Mouse (Mus musculus) kidney, postnatal 25 days (tissue): Measurements from ENCODE around the gene Olfr282.

Experiments used
- DNase-seq, 2 experiments: peaks; one replicate each; pipeline ENCODE4 v3.0.0; 2021; ENCODE audit warnings: mixed read lengths in 2 of 2

Olfr282 gene

DNA sequence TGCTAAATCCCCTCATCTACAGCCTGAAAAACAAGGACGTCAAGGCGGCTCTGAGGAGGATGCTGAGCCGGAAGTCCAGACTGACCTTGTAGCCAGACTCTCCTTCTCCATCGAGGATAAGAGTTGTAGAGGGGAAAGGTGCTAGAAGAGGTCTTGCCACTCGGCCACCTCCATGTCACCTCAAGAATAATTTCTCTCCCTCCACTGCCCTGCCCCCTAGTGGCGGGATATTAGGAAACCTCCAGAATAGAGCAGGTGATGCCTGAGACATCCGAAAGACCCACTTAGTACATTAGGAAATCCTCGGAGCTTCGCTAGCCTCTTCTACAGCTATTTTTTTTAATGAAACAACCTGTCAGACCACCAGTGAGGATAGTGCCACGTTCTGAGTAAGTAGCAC lies 44.4 kb downstream of the Olfr282 start:
- peak; percentile 48 to 67 for DNase-seq

DNA sequence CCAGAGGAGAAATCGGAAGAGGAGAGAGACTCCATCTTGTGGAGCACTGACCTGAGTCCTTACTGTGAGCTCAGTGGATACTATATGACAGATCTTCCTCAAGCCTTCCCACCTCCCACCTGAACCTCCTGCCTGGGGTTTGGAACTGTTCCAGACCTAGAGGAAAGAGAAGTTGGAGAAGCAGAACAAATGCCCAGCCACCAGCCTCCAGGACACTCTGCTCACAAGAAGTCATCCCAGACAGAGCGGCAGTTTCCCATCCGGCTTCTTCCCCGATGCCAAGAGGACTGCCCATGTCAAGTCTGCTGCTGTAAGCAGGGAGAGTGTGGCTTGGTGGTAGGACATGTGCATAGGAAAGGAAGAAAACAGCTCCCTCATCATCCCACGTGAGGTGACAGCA lies 45.3 kb downstream of the Olfr282 start:
- DNase-seq = no peak

DNA sequence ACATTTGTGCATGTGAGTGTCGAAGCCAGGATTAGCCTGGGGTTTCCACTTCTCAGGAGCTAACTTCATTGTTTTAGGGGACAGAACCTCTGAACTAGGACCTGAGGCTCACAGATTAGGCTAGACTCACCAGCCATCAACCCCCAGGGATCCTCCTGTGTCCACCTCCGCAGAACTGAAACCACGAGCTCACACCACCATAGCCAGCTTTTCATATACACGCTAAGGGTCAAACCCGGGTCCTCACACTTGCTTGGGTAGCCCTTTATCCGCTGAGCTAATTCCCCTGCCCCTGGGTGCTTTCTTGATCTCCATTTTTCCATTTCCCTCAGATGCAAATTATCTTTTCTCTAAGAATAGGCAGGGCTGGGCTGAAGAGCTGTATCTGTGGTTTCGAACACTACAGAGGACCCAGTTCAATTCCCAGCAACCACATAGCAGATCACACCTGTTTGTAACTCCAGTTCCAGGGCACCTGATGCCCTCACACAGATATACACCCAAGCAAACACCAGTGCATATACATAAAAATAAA lies 48.6 kb downstream of the Olfr282 start:
- DNase-seq = no peak

DNA sequence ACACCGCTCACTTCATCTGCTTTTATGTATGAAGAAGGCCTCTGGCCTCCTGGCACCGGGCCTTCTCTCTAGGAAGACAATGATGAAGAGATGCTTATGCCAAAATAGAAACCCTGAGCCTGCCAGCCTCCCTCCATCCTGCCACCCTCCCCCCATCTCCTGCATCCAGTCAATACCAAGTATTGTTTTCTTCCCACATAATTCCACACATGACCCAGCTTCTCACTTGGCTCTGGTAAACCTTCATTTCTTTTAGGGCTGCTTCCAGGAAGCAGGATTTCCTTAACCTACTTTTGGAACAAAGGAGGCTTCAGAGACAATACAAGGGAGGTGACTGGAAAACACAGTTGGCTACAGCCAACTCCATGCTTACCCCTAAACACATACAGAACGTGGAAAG lies 51.7 kb downstream of the Olfr282 start, which contains the start of gene Lalba:
Gene Lalba (minus strand): TSS at position 21 of the 400 bp plus-strand sequence.
- peak in 1 of 2 experiments; percentile 10 for DNase-seq

DNA sequence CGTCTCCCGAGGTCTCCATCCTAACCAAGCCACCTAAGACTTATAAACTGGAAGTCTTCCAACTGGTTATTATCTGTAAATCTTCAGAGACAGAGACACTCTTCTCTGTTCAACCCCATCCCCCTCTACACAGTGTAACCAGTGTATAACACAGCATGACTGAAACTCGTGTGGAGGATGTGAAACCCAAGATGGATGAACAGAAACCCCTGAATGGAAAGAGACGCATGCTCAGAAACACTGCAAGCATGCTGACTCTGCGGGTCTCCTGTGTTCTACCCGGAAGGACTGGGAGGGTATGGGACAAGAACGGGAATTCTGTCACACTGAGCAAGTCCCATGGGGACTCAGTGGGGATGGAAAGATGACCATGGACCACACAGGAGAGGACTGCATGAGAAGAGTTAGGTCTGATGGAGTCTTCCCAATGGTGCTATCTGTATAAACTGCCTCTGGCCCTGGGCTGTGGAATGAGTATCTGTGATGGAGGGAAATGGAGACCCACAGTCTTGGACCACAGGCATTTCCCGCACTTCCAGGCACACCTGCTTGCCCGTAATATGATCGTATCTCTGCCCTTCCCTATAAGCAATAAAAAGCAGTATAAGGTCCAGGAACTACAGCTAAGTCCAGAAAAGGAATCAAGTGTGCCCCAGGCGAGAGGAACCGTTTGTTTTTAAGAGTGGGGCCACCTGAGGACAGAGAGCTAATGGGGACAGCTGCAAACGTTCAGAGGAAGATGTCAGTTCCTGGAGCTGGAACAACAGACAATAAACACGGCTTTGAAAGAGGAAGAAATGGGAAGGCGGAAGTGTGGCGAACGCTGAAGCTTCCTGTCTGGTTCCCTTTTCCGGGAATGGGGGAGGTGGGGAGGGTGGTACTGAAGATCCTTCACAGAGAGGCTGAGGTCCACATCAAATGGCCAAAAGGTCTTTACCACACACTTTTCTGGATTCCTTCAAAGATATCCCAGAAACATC lies 53.2 kb downstream of the Olfr282 start:
- peak; percentile 32 to 58 for DNase-seq

DNA sequence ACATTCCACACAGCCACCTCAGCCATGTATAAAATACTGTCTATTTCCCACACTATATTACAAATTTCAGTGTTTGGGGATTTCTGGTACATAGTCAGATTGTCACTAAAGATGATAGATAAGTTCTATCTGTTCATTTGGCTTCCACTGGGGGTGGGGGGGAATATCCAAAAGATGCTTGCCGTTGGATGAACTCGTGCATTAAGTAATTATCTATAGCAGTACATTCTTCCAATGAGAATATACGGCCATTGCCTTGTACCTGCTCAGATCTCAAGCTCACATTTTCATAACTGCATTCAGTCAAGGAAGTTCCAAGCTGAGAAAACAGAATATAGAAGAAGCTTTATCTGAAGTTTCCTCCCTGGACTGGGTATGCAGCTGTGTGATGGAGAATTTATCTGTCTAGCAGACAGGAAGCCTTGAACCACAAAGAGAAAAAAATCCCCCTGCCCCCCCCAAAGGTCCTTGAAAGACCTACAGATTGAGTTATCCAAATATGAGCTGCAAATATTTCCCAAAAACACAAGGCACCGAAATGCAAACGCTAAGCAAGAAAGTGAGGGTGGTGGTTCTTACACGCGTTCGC lies 55.5 kb downstream of the Olfr282 start:
- DNase-seq = no peak
